Mouse (Mus musculus): ENCODE results near the gene Zc3h14. TPM values are rescaled to one million over a fixed set of nuclear protein-coding genes. Genes with fewer than 3 reads are reported as not detected.

Zc3h14 gene
- total and polyA plus RNA-seq, 3 experiments, result 74.9 to 429 (median 88.5) TPM

GRCm38 (mm10) chr12:98804078-98804748 lies 57.4 kb downstream of the Zc3h14 start:
- Histone ChIP-seq H3K4me3 (ENCODE audit: control insufficient read depth in 1 of 2, insufficient read depth in 1 of 2, low read depth in 2 of 2, low read length in 2 of 2) (no peak overlapping the region), H3K4me1 (ENCODE audit: control insufficient read depth in 1 of 2, insufficient read depth in 2 of 2, low read length in 2 of 2) (0 out of 4 replicates have a peak, but pooled peaks cover 0 to 3% of the 10 kb centered on the region in 2 experiments), H3K36me3 (ENCODE audit: control insufficient read depth in 1 of 2, insufficient read depth in 2 of 2, low read length in 2 of 2) (peaks cover 0 to 6% of the 10 kb centered on the region in 2 experiments; a peak in 2 of 4 replicates), H3K27me3 (ENCODE audit: control insufficient read depth in 1 of 2, insufficient read depth in 2 of 2, low read length in 2 of 2) (no peaks in the 10 kb centered on the region), H3K9ac (ENCODE audit: control insufficient read depth, low read depth, low read length, poor library complexity, severe bottlenecking) (no peak overlapping the region), H3K27ac (ENCODE audit: control insufficient read depth, low read depth, low read length) (no peak overlapping the region), H3K79me2 (ENCODE audit: control insufficient read depth, insufficient read depth, low read length, poor library complexity) (no peaks in the 10 kb centered on the region), H3K9me3 (replicated peaks; ENCODE audit: insufficient read depth, low read length) (no peaks in the 10 kb centered on the region)
- no peak for DNase-seq (ENCODE audit: low read depth, low spot score)
- TF ChIP-seq EP300 (IDR thresholded peaks at IDR 0.05; ENCODE audit: low read depth in 1 of 2, low read length in 2 of 2), result no peak
- TF ChIP-seq NRF1 (IDR thresholded peaks at IDR 0.05; ENCODE audit: insufficient read depth, low read depth, low read length, poor library complexity, severe bottlenecking), result no peak
- no peak for TF ChIP-seq UBTF (IDR thresholded peaks at IDR 0.05; ENCODE audit: borderline replicate concordance, insufficient read depth, low read depth, low read length)

DNA sequence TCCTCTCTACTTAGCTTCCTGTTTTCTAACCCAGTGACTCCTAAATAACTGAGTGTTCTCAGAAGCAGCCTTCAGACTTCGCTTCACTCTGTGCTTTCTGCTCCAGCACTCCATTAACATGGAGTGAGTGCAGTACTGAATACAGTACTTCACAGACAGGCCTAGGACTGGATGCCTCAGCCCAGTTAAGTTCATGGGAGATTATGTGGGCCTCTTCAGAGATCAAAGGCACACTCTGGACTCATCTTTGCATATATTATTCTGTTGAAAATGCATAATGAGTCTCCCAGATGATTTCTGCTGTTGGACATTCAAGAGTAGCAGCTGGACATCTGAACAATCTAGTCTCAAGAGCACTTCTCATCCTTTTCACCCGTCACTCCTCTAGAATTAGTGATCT lies 74.0 kb downstream of the Zc3h14 start:
- H3K79me2 ChIP-seq (ENCODE audit: control insufficient read depth, insufficient read depth, low read length, poor library complexity), result no peaks in the 10 kb centered on the region
- H3K4me1 ChIP-seq (ENCODE audit: control insufficient read depth in 1 of 2, insufficient read depth in 2 of 2, low read length in 2 of 2), result peaks cover 0 to 1% of the 10 kb centered on the region in 2 experiments; a peak in 2 of 4 replicates
- peak; percentile 21 for DNase-seq (ENCODE audit: low read depth, low spot score)
- no peak overlapping the region for H3K4me3 ChIP-seq (ENCODE audit: control insufficient read depth in 1 of 2, insufficient read depth in 1 of 2, low read depth in 2 of 2, low read length in 2 of 2)
- no peak overlapping the region for H3K27ac ChIP-seq (ENCODE audit: control insufficient read depth, low read depth, low read length)
- no peak for TF ChIP-seq MYC (IDR thresholded peaks at IDR 0.05; ENCODE audit: low read depth, low read length)
- no peak for TF ChIP-seq ETS1 (IDR thresholded peaks at IDR 0.05; ENCODE audit: low read depth, low read length)
- no peak for TF ChIP-seq NRF1 (IDR thresholded peaks at IDR 0.05; ENCODE audit: insufficient read depth, low read depth, low read length, poor library complexity, severe bottlenecking)
- no peak for TF ChIP-seq ELF1 (IDR thresholded peaks at IDR 0.05; ENCODE audit: low read depth, low read length)
- TF ChIP-seq E2F4 (IDR thresholded peaks at IDR 0.05; ENCODE audit: borderline replicate concordance, low read depth, low read length), result no peak
- no peak for TF ChIP-seq MYB (IDR thresholded peaks at IDR 0.05; ENCODE audit: low read depth, low read length)
- TF ChIP-seq NELFE (IDR thresholded peaks at IDR 0.05; ENCODE audit: low read depth, low read length), result no peak
- TF ChIP-seq POLR2AphosphoS2 (IDR thresholded peaks at IDR 0.05; ENCODE audit: low read length), result no peak
- no peak for TF ChIP-seq CHD1 (IDR thresholded peaks at IDR 0.05; ENCODE audit: low read depth, low read length)
- H3K9me3 ChIP-seq (replicated peaks; ENCODE audit: insufficient read depth, low read length), result no peaks in the 10 kb centered on the region
- H3K36me3 ChIP-seq (ENCODE audit: control insufficient read depth in 1 of 2, insufficient read depth in 2 of 2, low read length in 2 of 2), result peaks cover 0 to 7% of the 10 kb centered on the region in 2 experiments
- H3K9ac ChIP-seq (ENCODE audit: control insufficient read depth, low read depth, low read length, poor library complexity, severe bottlenecking), result no peak overlapping the region
- H3K27me3 ChIP-seq (ENCODE audit: control insufficient read depth in 1 of 2, insufficient read depth in 2 of 2, low read length in 2 of 2), result no peaks in the 10 kb centered on the region

- TF ChIP-seq E2F4 (IDR thresholded peaks at IDR 0.05; ENCODE audit: borderline replicate concordance, low read depth, low read length) (no peak), POLR2AphosphoS5 (IDR thresholded peaks at IDR 0.05; ENCODE audit: borderline replicate concordance, low read depth, low read length) (no peak), MAX (IDR thresholded peaks at IDR 0.05; ENCODE audit: low read length) (no peak), MYC (IDR thresholded peaks at IDR 0.05; ENCODE audit: low read depth, low read length) (no peak), ZC3H11A (IDR thresholded peaks at IDR 0.05; ENCODE audit: low read depth, low read length) (no peak), MEF2A (IDR thresholded peaks at IDR 0.05; ENCODE audit: extremely low read depth, insufficient replicate concordance, low read depth, low read length, poor library complexity, severe bottlenecking) (no peak), ELF1 (IDR thresholded peaks at IDR 0.05; ENCODE audit: low read depth, low read length) (no peak), CHD2 (IDR thresholded peaks at IDR 0.05; ENCODE audit: low read length) (no peak), ZNF384 (IDR thresholded peaks at IDR 0.05; ENCODE audit: low read depth, low read length) (no peak), ETS1 (IDR thresholded peaks at IDR 0.05; ENCODE audit: low read depth, low read length) (no peak), POLR2A (IDR thresholded peaks at IDR 0.05; ENCODE audit: control insufficient read depth in 1 of 2, insufficient read depth in 1 of 2, low read depth in 1 of 2, low read length in 2 of 2, poor library complexity in 1 of 2) (no peak), MXI1 (IDR thresholded peaks at IDR 0.05; ENCODE audit: low read depth, low read length) (no peak), JUND (IDR thresholded peaks at IDR 0.05; ENCODE audit: low read depth, low read length) (no peak)
- Histone ChIP-seq H3K9me3 (replicated peaks; ENCODE audit: insufficient read depth, low read length) (no peaks in the 10 kb centered on the region), H3K79me2 (ENCODE audit: control insufficient read depth, insufficient read depth, low read length, poor library complexity) (no peaks in the 10 kb centered on the region), H3K4me3 (ENCODE audit: control insufficient read depth in 1 of 2, insufficient read depth in 1 of 2, low read depth in 2 of 2, low read length in 2 of 2) (no peak overlapping the region), H3K9ac (ENCODE audit: control insufficient read depth, low read depth, low read length, poor library complexity, severe bottlenecking) (no peak overlapping the region), H3K4me1 (ENCODE audit: control insufficient read depth in 1 of 2, insufficient read depth in 2 of 2, low read length in 2 of 2) (peaks cover 0 to 3% of the 10 kb centered on the region in 2 experiments; a peak in 2 of 4 replicates), H3K27ac (ENCODE audit: control insufficient read depth, low read depth, low read length) (no peak overlapping the region), H3K27me3 (ENCODE audit: control insufficient read depth in 1 of 2, insufficient read depth in 2 of 2, low read length in 2 of 2) (no peaks in the 10 kb centered on the region), H3K36me3 (ENCODE audit: control insufficient read depth in 1 of 2, insufficient read depth in 2 of 2, low read length in 2 of 2) (no peaks in the 10 kb centered on the region; a peak in 1 of 4 replicates)
- DNase-seq (ENCODE audit: low read depth, low spot score), result peak; percentile 21
Observed at GRCm38 (mm10) chr12:98831122-98831521, 84.4 kb downstream of the Zc3h14 start.
